Mouse (Mus musculus): ENCODE results near the gene Rbsn.

Gene Rbsn

DNA sequence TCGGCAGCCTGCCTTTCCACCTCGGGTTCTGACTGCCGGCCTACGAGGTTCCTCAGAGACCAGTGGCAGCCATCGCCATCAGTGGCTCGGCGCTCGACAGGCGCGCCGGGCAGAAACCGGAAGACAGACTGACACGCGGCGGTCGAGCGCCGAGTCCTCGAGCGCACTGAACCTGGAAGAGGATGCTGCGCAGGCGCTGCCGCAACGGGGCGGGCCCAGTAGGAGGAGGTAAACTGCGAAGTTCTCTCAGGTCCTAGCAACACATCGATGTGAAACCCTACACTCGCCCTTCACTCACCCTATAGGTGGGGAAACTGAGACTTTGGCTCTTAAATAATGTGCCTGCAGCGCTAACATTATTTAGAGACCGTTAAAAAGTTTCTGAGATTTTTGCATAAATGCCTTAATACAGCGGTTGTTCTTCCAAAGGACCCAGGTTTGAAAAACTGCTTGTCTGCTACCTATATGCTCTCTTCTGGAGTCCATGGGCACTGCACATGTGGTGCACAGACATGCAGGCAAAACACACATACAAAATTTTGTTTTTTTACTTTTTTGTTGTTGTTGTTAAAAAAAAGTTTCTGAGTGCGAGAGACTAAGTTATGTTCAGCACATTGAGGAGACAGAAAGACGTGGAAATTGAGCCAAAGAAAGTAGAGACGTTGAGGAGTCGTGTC lies at the start of gene Rbsn:
TSS of gene Rbsn (minus strand) at position 153 of the 677 bp plus-strand sequence.
- peak; percentile 82 for DNase-seq (ENCODE audit: low read depth, low spot score)

- no peak for DNase-seq (ENCODE audit: low read depth, low spot score)
Observed at GRCm38 (mm10) chr6:92261162-92261843, 46.6 kb upstream of the Rbsn start.

- no peak for DNase-seq (ENCODE audit: low read depth, low spot score)
Observed at GRCm38 (mm10) chr6:92255346-92255745, 40.6 kb upstream of the Rbsn start.

DNA sequence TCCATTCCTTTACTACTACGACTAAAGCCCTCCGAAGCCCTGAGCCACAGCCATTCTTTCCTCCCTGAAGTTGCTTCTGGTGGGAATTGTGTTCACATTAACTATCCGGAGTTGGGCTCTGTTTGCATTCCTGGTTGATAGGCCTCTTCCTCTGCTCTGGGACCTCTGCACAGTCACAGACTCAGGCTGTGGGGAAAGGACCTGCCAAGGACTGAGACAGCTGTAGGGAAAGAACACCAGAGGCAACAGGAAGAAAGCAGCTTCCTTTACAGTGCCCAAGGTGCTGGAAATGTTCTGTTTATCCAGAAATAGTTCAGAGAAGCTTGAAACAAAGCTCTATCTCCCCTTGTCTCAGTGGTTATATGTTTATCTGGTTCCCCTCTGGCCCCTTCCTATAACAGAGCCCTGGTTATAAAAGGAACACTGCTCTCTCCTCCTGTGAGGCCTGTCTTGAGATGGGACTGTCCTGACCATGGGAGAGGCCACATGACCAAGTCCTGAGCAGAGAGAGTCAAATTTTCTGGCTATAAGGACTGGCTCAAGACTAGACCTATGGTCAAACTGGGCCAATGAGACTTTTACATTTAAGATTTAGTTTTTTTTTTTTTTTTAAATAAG lies 38.6 kb upstream of the Rbsn start:
- DNase-seq (ENCODE audit: low read depth, low spot score), result no peak

DNA sequence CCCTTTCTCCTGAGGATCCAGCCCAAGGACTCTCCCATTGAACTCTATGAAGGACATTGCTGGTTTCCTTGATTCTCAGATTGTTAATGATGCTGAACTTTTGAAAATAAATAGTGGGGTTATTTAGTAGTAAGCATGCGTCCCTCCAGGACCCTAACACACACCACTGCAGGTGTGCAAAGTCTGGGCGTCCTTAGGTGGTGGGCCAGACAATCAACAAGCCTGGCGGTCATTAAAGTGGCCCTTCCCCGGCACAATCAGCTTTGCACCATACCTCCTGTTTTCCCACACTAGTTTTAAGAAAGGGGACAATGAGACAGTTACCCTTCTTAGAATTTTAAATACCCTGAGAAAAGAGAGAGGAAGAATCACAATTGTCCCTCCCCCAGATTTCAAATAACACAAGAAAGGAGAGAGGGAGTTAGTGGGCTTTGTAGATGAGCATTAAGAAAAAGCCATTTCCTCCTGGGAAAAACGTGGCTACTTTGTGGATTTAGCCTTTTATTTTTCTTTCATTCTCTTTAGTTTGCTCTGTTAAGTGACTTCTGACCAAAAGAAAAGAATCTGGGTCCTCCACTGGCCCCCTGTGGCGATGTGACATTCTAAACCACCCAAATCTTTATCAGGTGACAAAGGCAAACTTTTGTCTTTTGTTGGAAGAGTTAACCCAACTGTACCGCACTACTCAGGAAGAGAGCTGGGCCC lies 32.6 kb upstream of the Rbsn start:
- no peak for DNase-seq (ENCODE audit: low read depth, low spot score)

DNA sequence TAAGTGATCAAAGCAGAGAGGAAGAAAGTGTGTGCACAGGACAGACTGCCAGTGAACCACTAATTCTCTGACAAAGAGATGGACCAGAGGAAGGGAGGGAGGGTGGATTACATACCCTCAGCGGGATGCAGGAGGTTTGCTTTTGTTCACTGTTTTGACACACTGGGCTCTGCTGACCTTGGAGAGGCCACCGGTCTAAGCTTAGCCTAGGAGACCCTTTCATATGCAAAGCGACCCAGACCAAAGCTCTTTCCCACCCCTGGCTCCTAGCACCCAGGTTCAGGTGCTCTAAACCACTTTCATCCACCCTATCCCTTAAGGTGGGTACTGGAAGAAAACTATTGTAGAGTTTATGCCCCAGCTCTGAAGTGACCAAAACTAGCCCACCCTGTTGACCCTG lies 31.6 kb upstream of the Rbsn start:
- DNase-seq (ENCODE audit: low read depth, low spot score), result no peak

GRCm38 (mm10) chr6:92244591-92244990 lies 29.9 kb upstream of the Rbsn start, which contains the start of gene Trh:
TSS of gene Trh (minus strand) at chr6:92244650.
- DNase-seq (ENCODE audit: low read depth, low spot score), result no peak

GRCm38 (mm10) chr6:92241178-92241906 lies 26.6 kb upstream of the Rbsn start:
- peak; percentile 19 for DNase-seq (ENCODE audit: low read depth, low spot score)

DNA sequence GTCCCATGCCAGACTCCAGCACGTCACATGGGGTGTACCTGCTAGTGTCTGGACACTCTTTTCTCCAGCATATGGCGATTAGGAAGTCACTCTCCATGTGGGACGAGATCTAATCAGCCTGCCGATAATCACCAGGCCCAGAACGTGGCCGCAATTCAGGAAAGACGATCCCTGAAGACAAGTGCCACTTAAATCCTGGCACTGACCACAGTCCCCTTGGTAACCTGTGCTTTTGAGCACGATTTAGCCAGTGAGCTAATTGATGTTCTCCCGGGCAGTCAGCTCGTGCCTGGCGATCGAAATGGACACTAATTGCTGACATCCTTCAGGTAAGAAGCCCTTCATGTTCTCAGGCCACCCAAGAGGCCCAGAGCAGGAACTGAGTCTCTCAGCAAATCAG lies 20.3 kb upstream of the Rbsn start:
- no peak for DNase-seq (ENCODE audit: low read depth, low spot score)

GRCm38 (mm10) chr6:92231762-92232161 lies 17.0 kb upstream of the Rbsn start:
- no peak for DNase-seq (ENCODE audit: low read depth, low spot score)

GRCm38 (mm10) chr6:92231356-92231755 lies 16.6 kb upstream of the Rbsn start:
- no peak for DNase-seq (ENCODE audit: low read depth, low spot score)

DNA sequence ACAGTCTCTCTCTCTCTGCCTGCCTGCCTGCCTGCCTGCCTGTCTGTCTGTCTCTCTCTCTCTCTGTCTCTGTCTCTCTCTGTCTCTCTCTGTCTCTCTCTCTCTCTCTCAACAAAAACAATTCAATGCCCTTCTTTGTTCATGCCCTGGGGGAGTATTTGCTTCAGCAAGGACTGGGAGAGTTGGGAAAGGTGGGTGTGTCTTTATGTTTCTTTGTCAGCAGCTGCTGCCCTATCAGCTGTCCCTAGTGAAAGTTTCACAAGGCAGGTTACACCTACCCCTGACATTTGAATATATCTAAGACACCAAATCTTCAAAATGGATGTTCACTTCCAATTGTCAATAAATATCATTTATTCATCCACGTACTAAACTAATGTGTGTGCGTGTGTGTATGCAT lies 14.9 kb upstream of the Rbsn start:
- no peak for DNase-seq (ENCODE audit: low read depth, low spot score)

GRCm38 (mm10) chr6:92229103-92229502 lies 14.4 kb upstream of the Rbsn start:
- DNase-seq (ENCODE audit: low read depth, low spot score), result no peak

DNA sequence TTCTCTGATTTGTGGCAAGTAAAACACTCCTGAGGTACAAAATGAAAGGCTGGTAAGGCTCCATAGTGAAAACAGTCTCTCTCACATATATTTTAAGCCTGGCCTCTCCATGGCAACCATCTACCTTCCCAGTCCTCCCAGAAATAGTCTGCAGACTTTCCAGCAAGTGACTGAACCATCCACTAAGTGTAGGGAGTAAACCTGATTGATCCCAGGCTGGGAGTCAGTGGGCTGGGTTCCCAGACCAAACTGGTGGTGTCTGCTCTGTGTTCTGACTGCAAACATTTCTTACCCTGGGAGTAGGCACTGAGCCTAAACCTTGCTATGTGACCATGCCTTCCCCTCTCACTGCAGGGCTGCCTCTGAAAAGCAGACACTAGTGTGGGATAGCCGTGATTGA lies 10.3 kb upstream of the Rbsn start:
- DNase-seq (ENCODE audit: low read depth, low spot score), result no peak

DNA sequence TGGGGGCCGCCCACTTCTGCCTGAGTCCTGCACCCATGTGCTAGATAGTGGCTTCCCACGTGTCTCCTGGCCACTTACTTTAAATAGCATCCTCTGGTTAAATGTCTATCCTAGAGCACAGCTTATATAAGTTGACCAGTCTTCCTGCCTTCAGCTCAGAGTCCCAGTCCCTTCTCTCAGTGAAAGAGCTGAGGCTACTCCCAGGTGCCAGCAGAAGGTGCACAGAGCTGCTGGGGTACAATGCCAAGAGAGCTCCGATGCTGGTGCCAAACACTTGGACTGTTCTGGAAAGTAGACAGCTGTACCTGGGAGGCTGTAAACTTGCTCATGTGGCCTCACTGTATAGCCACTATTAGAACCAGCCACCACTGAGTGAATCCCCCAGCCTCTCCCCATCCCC lies 7.3 kb upstream of the Rbsn start:
- DNase-seq (ENCODE audit: low read depth, low spot score), result no peak

- no peak for DNase-seq (ENCODE audit: low read depth, low spot score)
Observed at GRCm38 (mm10) chr6:92221604-92222003, 6.9 kb upstream of the Rbsn start.

DNA sequence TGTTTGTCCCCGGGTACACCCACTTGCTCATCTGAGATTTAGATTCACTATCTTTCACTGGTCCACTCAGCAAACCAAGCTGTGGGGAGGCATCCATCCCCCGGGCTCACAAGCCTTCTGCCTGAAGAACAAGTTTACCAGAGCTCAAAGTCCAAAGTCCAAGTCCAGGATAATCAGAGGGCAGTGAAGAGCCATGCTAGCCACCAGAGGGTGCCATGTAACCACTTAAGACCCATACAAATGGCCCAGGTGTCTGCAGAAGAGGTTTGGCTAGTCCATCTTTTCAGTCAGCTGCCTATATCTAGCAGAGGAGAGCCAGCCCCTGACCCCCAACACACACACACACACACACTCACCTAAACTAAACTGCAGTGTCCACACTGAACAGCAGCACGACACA lies 4.7 kb upstream of the Rbsn start:
- peak; percentile 11 for DNase-seq (ENCODE audit: low read depth, low spot score)

DNA sequence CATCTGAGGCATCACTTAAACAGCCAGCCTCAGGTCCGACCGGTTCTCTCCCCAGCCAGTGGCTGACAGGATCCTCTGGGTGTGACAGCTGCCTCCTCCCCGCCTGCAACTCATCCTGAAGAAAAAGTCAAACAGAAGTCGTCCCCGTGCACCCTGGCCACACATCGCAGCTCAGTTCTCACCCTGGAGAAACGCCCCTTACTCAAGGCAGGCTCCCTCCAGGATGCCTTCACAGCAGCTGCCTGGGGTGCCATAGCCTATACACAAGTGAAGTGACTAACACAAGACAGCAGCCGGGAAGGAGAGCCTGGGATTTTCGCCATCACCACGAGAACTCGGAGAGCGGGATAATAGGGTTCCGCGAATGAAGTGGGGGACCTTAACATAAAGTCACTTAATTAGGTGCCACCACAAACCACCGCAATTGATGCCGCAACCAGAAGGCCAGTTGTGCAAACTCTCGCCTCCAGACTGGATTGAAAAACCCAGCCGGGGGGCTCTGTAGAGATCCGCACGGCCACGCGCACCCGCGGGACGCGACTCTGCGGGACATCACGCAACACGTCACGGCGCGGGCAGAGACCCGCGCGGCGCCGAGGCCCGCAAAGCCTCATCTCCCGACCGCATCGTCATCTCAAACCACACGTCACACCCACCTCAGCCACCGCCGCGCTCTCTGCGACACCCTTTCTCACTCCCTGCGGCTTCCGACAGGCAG lies 511 bp downstream of the Rbsn start:
- DNase-seq (ENCODE audit: low read depth, low spot score), result no peak

- DNase-seq (ENCODE audit: low read depth, low spot score), result no peak
Observed at GRCm38 (mm10) chr6:92199414-92199813, 15.3 kb downstream of the Rbsn start.

GRCm38 (mm10) chr6:92184178-92184577 lies 30.5 kb downstream of the Rbsn start:
- peak; percentile 6 for DNase-seq (ENCODE audit: low read depth, low spot score)

GRCm38 (mm10) chr6:92183621-92184131 lies 31.0 kb downstream of the Rbsn start, which contains the start of gene Mrps25:
TSS of gene Mrps25 (minus strand) at chr6:92184033.
- DNase-seq (ENCODE audit: low read depth, low spot score), result peak; percentile 61

All from retina, postnatal 7 days (tissue).